9 mouse cellular contexts compared by ENCODE assay signal in the genomic region with DNA sequence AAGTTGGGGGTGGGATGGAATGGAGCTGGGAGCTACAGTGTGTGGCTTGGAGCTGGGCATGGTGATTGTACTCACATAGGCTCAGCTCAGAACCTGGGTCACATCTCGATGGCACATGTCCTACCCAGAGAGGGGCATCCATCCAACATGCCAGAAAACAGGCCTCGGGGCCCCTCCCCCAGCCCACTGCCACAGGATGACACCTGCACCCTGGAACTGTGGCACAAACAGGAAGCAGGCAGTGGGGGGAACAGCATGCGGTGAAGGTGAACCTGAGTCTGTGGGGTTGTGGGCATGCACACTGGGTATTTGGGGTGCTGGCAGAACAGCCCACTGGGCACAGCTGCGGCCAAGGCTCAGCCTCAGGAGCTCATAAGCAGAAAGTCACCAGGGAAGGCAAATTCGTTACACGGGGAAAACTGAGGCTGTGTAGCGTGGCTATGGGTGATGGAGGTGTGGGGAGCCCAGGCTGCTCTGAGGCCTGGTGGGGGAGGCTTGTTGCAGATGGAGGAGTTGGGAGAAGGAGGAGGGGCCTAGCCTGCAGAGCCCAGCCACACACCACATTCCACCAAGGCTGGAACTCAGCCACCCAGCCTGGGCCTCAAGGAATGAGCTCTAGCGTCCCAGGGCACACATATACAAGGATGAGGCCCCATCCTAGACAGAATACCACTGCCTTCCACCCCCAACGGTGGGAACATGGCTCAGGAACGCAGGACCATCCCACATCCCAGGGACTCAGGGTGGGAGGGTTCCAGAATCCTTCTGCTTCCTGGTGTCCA. TPM values are rescaled to one million over a fixed set of nuclear protein-coding genes. Genes with fewer than 3 reads are reported as not detected.
DNase-seq lines count a peak whose midpoint lies in the region; TF ChIP-seq lines count a peak whose summit lies in the region.
"Had no signal": no experiment of that assay in that cellular context is flagged by ENCODE, and none has a peak within 500 bp of the region (broad histone marks: within the 10 kb centered on the region; RNA-seq: fewer than 3 reads in every experiment).

No protein-coding gene starts in this region.

- peak; percentile 12 for TF ChIP-seq POLR2A in spleen, adult 2 months (IDR thresholded peaks at IDR 0.05; ENCODE audit: low read depth, low read length)
- no peak for TF ChIP-seq POLR2A in small intestine, adult 2 months (IDR thresholded peaks at IDR 0.05; ENCODE audit: low read depth, low read length)

- H3K27me3 ChIP-seq in spleen, adult 2 months (ENCODE audit: control insufficient read depth, insufficient read depth, low read length): no peaks in the 10 kb centered on the region
- peaks cover 23% of the 10 kb centered on the region for H3K27me3 ChIP-seq in limb, embryonic 10.5 days (ENCODE audit: low read depth, poor library complexity, severe bottlenecking)
- peaks cover 11% of the 10 kb centered on the region for H3K27me3 ChIP-seq in small intestine, adult 2 months (ENCODE audit: control insufficient read depth, insufficient read depth, low read length)

- peaks cover 28% of the 10 kb centered on the region for H3K36me3 ChIP-seq in spleen, adult 2 months (ENCODE audit: control insufficient read depth, insufficient read depth, low read length)
- H3K36me3 ChIP-seq in limb, embryonic 10.5 days: peaks cover 53% of the 10 kb centered on the region
- peaks cover 29% of the 10 kb centered on the region for H3K36me3 ChIP-seq in small intestine, adult 2 months (ENCODE audit: control insufficient read depth, insufficient read depth, low read length)

- peaks cover 24% of the 10 kb centered on the region for H3K4me1 ChIP-seq in spleen, adult 2 months (ENCODE audit: control insufficient read depth, insufficient read depth, insufficient read length)
- peaks cover 52% of the 10 kb centered on the region for H3K4me1 ChIP-seq in limb, embryonic 10.5 days
- H3K4me1 ChIP-seq in small intestine, adult 2 months (ENCODE audit: control insufficient read depth, insufficient read depth, insufficient read length, low read length): peaks cover 12% of the 10 kb centered on the region

- H3K4me3 ChIP-seq in spleen, adult 2 months (ENCODE audit: extremely low read depth, insufficient read depth, insufficient read length): peak overlapping the region; percentile 50
- H3K4me3 ChIP-seq in limb, embryonic 10.5 days: 0 out of 2 replicates have a peak overlapping the region, but pooled peaks have one; percentile 11
- peak overlapping the region; percentile 16 for H3K4me3 ChIP-seq in small intestine, adult 2 months (ENCODE audit: low read depth, low read length)

- peak overlapping the region; percentile 86 for H3K27ac ChIP-seq in spleen, adult 2 months (ENCODE audit: insufficient read depth, low read length)
- peak overlapping the region; percentile 64 for H3K27ac ChIP-seq in limb, embryonic 10.5 days
- H3K27ac ChIP-seq in small intestine, adult 2 months (ENCODE audit: insufficient read depth, low read depth, low read length): peak overlapping the region; percentile 62

- no peaks in the 10 kb centered on the region for H3K9me3 ChIP-seq in limb, embryonic 10.5 days (replicated peaks)

- 9% methylated on average over 10 of the region's 10 CpGs for WGBS in spleen, adult 2 months
- WGBS in limb, embryonic 10.5 days: 69% methylated on average over 10 of the region's 10 CpGs
- 68% methylated on average over 10 of the region's 10 CpGs for WGBS in small intestine, adult 2 months

- TF ChIP-seq CTCF in spleen, adult 2 months (IDR thresholded peaks at IDR 0.05; ENCODE audit: extremely low read depth, insufficient read depth, insufficient read length, insufficient replicate concordance): no peak
- TF ChIP-seq CTCF in small intestine, adult 2 months (IDR thresholded peaks at IDR 0.05; ENCODE audit: extremely low read depth, insufficient read length, insufficient replicate concordance, low read depth, low read length): no peak

- DNase-seq in adrenal gland, adult (ENCODE audit: inconsistent age in 2 of 2, low spot score in 1 of 2): peak; percentile 54 to 68
- no peak for DNase-seq in adrenal gland, postnatal 10 days
- DNase-seq in spleen, adult 2 months (ENCODE audit: low read depth in 1 of 2, low spot score in 2 of 2): peak in 1 of 2 experiments; percentile 69
- DNase-seq in spleen, adult 12 weeks (ENCODE audit: low spot score): no peak
- no peak for DNase-seq in limb, embryonic 10.5 days (ENCODE audit: low spot score)
- no peak for DNase-seq in adrenal gland, adult 2 months
- DNase-seq in retina, embryonic 14.5 days (ENCODE audit: low spot score): no peak

RNA-seq across cellular contexts. Expression of gene Tbxa2r, which starts 0.9 kb away (rescaled TPM):
- total RNA-seq in adrenal gland, postnatal 10 days (2021): 10 to 100 TPM; 24.5 to 31.8 TPM
- polyA plus RNA-seq in spleen, adult 2 months (2012; rRNA removed): 68.1 and 92.5 TPM in 2 replicates
- 3.2 and 3.6 TPM in 2 replicates for polyA plus RNA-seq in limb, embryonic 10.5 days (2016; fragmentation: Nextera tagmentation; extraction: Ambion mirVana)
- polyA plus RNA-seq in small intestine, adult 2 months (2012; rRNA removed): 10.0 and 10.2 TPM in 2 replicates
- total RNA-seq in adrenal gland, adult 2 months (2021): 10 to 100 TPM; 33.2 to 45.4 TPM
- polyA plus RNA-seq in adrenal gland, adult 2 months (2012; rRNA removed): 137 and 154 TPM in 2 replicates

RNA-seq across cellular contexts. Expression of gene Cactin, which starts 8.5 kb away (rescaled TPM):
- total RNA-seq in adrenal gland, postnatal 10 days (2021): 10 to 100 TPM; 29.4 to 35.4 TPM
- 38.6 and 44.8 TPM in 2 replicates for polyA plus RNA-seq in spleen, adult 2 months (2012; rRNA removed)
- polyA plus RNA-seq in limb, embryonic 10.5 days (2016; fragmentation: Nextera tagmentation; extraction: Ambion mirVana): 62.5 and 67.7 TPM in 2 replicates
- 16.6 and 29.2 TPM in 2 replicates for polyA plus RNA-seq in small intestine, adult 2 months (2012; rRNA removed)
- total RNA-seq in adrenal gland, adult 2 months (2021): 10 to 100 TPM; 32.6 to 40.3 TPM
- 35.5 and 37.4 TPM in 2 replicates for polyA plus RNA-seq in adrenal gland, adult 2 months (2012; rRNA removed)

RNA-seq across cellular contexts. Expression of gene Gipc3, which starts 13.7 kb away (rescaled TPM):
- 1 to 10 TPM; 3.6 to 4.0 TPM for total RNA-seq in adrenal gland, postnatal 10 days (2021)
- 1.3 and 1.7 TPM in 2 replicates for polyA plus RNA-seq in spleen, adult 2 months (2012; rRNA removed)
- polyA plus RNA-seq in limb, embryonic 10.5 days (2016; fragmentation: Nextera tagmentation; extraction: Ambion mirVana): 0.09 TPM in 1 of 2 replicates, not detected in the other
- 0.67 and 1.2 TPM in 2 replicates for polyA plus RNA-seq in small intestine, adult 2 months (2012; rRNA removed)
- total RNA-seq in adrenal gland, adult 2 months (2021): 10 to 100 TPM in 1 of 2 experiments, 1 to 10 TPM in 1; 2.9 to 10.3 TPM
- polyA plus RNA-seq in adrenal gland, adult 2 months (2012; rRNA removed): 2.8 and 3.2 TPM in 2 replicates
- polyA plus RNA-seq: embryonic facial prominence, embryonic 11.5 days had no signal

RNA-seq across cellular contexts. Expression of gene Hmg20b, which starts 20.9 kb away (rescaled TPM):
- total RNA-seq in adrenal gland, postnatal 10 days (2021): 10 to 100 TPM; 81.2 to 97.5 TPM
- 74.8 and 92.9 TPM in 2 replicates for polyA plus RNA-seq in spleen, adult 2 months (2012; rRNA removed)
- 99.6 and 114 TPM in 2 replicates for polyA plus RNA-seq in limb, embryonic 10.5 days (2016; fragmentation: Nextera tagmentation; extraction: Ambion mirVana)
- polyA plus RNA-seq in small intestine, adult 2 months (2012; rRNA removed): 86.8 and 196 TPM in 2 replicates
- total RNA-seq in adrenal gland, adult 2 months (2021): 10 to 100 TPM; 81.6 to 89.9 TPM
- polyA plus RNA-seq in adrenal gland, adult 2 months (2012; rRNA removed): 272 and 280 TPM in 2 replicates

RNA-seq across cellular contexts. Expression of gene Mfsd12, which starts 27.9 kb away (rescaled TPM):
- 10 to 100 TPM; 17.8 to 22.8 TPM for total RNA-seq in adrenal gland, postnatal 10 days (2021)
- 20.2 and 32.6 TPM in 2 replicates for polyA plus RNA-seq in spleen, adult 2 months (2012; rRNA removed)
- polyA plus RNA-seq in limb, embryonic 10.5 days (2016; fragmentation: Nextera tagmentation; extraction: Ambion mirVana): 7.6 and 8.8 TPM in 2 replicates
- polyA plus RNA-seq in small intestine, adult 2 months (2012; rRNA removed): 14.6 and 22.7 TPM in 2 replicates
- total RNA-seq in adrenal gland, adult 2 months (2021): 10 to 100 TPM; 15.3 to 16.5 TPM
- polyA plus RNA-seq in adrenal gland, adult 2 months (2012; rRNA removed): 69.3 and 77.4 TPM in 2 replicates

Comparison
In these comparisons a context has a peak if more than half of its experiments do, and no peak if none do; other contexts are left out.
1. DNase-seq: peak in adrenal gland, adult (2 of 2); none in adrenal gland, postnatal 10 days (single experiment), spleen, adult 12 weeks (single experiment), limb, embryonic 10.5 days (single experiment), adrenal gland, adult 2 months (single experiment) and retina, embryonic 14.5 days (single experiment).
2. Peak in every context shown above with its lines, with median percentiles within 50 percentile points of each other: H3K27ac ChIP-seq and H3K4me3 ChIP-seq.